Mouse (Mus musculus): Measurements from ENCODE around the gene Akap11.
"Not testable (repeated sequence)": the region's sequence is repeated elsewhere in the genome, so short reads cannot be mapped to it uniquely, and the experiment has no call there.

Akap11 gene

GRCm38 (mm10) chr14:78536281-78537165 lies at the start of gene Akap11:
TSS of gene Akap11 (minus strand) at chr14:78536808.
- peak; percentile 93 for DNase-seq

GRCm38 (mm10) chr14:78584222-78584621 lies 47.6 kb upstream of the Akap11 start:
- no peak for DNase-seq

DNA sequence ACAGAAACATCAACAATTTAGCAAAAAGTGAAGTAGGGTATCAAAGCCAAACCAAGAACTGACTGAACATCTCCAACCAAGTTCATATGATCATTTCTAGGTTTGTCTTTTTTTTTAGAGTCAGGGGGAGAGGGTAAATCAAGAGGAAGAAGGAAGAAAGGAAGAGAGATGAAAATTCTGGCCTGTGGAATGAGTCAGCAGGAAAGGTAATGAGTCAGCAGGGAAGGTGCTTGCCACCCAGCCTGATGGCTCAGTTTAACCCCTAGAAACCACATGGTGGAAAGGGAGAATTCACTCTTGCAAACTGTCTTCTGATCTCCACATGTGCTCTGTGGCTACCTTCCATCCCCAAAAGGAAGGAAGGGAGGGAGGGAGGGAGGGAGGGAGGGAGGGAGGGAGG lies 46.6 kb upstream of the Akap11 start:
- DNase-seq, result no peak

DNA sequence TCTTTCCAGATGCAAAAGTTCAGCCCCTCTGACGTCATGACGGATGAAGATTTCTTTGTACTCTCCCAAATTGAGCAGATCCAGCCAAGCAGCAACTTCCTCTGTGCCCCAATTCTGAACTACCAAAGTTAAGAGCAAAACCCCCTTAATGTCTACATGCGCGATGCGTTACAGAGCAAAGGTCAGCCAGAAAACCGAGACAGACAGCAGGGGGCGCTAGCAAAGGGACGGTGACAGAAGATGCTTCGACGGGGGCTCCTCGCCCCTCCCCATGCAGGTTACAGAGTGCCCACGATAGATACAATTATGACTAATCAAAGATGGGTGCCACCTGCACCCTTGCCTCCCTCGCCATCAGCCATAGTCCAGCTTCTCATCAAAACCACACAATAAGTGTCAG lies 39.3 kb upstream of the Akap11 start:
- DNase-seq, result no peak

DNA sequence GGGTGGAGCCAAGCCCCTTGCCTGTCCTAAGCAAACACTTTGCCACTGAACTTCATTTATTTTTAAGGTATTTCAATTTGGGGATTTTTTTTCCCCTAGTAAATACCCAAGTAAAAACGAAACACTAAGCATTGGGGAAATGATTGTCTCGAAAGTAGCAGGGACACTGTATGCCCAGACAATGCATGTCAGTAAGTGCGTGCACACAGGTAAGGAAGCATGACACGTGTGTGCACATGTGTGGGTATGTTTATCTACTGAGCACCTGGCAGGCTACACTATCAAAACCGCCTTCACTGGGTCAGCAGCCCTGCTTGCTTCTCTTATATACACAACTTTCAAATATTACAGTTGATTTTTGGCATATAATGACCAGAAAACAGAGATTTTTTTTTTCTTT lies 31.8 kb upstream of the Akap11 start:
- DNase-seq, result no peak

DNA sequence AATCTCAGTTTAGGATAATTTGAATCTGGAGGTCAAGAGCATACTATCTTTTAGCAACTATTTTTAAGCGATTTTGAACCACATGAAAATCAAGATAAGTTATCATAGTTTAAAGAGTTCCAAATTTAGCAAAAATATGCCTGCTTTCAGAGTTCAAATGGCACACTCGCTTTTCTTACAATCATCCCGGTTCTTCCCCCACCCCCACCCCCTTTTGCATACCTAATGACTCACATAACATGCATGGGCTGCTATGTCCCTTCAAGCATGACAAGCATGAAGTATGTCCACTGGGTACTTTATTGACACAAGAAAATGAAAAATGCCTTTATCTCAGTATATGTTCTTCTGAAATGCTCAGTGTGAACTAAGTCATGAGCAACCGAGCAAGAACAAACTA lies 29.8 kb upstream of the Akap11 start:
- DNase-seq, result no peak

GRCm38 (mm10) chr14:78564292-78564691 lies 27.7 kb upstream of the Akap11 start:
- DNase-seq, result no peak

- no peak for DNase-seq
Measured at GRCm38 (mm10) chr14:78563211-78563610, 26.6 kb upstream of the Akap11 start.

DNA sequence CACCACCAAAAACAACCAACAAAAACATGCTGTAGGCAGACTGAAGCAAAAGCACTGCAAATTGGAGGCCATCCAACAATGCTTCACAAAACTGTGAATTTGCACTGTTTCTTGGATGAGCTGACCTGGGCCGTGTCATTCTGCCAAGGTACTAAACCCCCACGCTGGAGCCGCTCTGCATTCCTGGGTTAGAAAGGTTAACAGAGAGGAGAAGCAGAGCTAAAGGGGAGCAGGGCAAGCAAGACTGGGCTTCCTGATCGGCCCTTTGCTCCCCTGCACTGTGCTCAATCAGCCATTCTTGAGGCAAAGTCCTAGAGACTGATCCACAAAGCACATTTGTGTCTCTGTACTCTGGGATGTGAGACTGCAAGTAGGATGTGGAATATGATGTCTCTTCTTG lies 25.5 kb upstream of the Akap11 start:
- DNase-seq, result no peak

GRCm38 (mm10) chr14:78559042-78559441 lies 22.4 kb upstream of the Akap11 start:
- no peak for DNase-seq

DNA sequence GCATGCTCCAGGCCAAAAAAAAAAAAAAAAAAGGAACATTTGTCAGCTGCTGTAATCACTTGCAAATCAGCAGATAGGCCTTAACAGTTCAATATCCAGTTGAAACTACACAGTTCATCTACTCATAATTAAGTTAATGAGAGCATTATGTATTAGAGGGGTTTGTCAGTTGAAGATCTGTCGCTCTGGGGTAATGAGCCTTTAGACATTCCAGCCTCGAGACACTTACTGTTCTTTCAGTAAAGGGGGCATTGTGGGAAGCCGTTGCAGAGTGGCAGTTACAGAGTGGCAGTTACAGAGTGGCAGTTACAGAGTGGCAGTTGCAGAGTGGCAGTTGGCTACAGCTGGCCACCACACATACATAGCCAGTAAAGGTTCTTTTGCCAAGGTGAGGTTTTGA lies 18.2 kb upstream of the Akap11 start:
- not testable (repeated sequence) for DNase-seq

GRCm38 (mm10) chr14:78553661-78554060 lies 17.1 kb upstream of the Akap11 start:
- no peak for DNase-seq

DNA sequence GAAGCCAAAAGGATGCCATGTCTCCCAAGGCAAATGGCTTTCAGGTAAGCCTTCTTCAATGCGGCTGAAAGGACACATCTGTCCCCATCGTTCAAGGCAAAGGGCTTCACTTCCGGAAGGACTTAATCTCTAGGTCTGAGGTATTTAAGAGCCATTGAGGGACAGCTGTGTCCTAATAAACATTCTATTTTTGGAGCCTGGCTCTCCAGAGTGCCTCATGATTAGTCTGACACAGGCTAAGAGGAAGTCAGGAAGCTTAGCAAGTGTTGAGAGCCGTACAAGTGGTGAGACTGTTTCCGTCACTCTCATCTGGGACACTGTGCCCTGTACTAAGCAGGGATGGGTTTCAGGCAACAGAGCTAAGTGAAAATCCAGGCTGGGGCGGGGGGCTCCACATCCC lies 12.2 kb upstream of the Akap11 start:
- no peak for DNase-seq

- DNase-seq, result no peak
Measured at GRCm38 (mm10) chr14:78541319-78541718, 4.7 kb upstream of the Akap11 start.

- no peak for DNase-seq
Measured at GRCm38 (mm10) chr14:78539821-78540220, 3.2 kb upstream of the Akap11 start.

DNA sequence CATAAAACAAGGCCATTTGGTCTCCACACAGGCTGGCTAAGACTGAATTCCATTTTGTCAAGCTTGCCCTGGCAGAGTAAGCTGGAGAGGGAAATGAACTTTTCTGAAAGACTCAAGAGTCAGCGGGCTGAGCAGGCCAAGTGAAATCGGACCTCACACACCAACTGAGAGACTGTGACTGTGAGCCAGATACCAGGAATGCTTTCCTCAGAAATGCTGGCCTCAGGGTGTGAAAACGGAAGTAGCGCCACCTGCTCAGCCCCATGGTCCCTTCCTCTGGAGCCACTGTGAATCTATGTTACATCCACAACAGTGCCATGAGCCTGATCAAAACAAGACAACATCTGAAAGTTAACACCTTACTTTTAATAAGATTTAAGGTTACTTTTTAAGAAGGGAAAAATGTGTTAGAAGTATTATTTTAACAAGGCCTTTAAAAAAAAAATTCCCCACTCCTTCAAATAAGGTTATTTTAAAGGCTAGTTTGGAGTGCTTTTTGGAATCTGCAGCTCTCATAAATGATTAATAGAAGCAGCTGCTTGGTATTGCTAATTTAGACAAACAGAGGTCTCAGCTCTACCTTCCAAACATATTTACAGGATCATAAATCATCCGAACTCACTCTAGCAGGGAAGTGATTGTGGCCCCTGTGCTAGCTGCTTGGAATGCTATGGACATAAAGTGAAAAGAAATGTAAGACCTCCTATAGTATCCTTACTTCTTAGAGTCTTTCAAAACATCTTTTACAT lies 2.1 kb upstream of the Akap11 start:
- DNase-seq, result peak; percentile 33

GRCm38 (mm10) chr14:78537551-78537950 lies 943 bp upstream of the Akap11 start:
- peak; percentile 38 for DNase-seq

- DNase-seq, result no peak
Measured at GRCm38 (mm10) chr14:78535366-78535765, 1.2 kb downstream of the Akap11 start.

DNA sequence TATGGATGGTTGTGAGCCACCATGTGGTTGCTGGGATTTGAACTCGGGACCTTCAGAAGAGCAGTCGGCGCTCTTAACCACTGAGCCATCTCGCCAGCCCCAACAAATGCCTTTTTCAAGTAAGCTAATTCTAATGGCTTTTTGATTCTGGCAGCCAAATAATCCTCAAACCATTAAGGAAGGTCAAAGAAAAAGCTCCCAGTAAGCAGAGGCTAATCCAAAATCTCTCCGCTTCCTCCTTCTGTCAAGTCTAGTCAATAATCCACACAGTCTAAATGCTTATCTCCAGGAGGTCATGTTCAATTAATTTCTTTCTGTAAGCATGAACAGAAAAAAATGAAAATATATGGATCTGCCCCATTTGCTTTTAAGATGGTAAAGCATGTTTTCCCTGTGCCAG lies 2.0 kb downstream of the Akap11 start:
- no peak for DNase-seq

- DNase-seq, result no peak
Measured at GRCm38 (mm10) chr14:78533701-78534100, 2.9 kb downstream of the Akap11 start.

GRCm38 (mm10) chr14:78532345-78532744 lies 4.3 kb downstream of the Akap11 start:
- DNase-seq, result no peak

- no peak for DNase-seq
Measured at GRCm38 (mm10) chr14:78530256-78530655, 6.4 kb downstream of the Akap11 start.

DNA sequence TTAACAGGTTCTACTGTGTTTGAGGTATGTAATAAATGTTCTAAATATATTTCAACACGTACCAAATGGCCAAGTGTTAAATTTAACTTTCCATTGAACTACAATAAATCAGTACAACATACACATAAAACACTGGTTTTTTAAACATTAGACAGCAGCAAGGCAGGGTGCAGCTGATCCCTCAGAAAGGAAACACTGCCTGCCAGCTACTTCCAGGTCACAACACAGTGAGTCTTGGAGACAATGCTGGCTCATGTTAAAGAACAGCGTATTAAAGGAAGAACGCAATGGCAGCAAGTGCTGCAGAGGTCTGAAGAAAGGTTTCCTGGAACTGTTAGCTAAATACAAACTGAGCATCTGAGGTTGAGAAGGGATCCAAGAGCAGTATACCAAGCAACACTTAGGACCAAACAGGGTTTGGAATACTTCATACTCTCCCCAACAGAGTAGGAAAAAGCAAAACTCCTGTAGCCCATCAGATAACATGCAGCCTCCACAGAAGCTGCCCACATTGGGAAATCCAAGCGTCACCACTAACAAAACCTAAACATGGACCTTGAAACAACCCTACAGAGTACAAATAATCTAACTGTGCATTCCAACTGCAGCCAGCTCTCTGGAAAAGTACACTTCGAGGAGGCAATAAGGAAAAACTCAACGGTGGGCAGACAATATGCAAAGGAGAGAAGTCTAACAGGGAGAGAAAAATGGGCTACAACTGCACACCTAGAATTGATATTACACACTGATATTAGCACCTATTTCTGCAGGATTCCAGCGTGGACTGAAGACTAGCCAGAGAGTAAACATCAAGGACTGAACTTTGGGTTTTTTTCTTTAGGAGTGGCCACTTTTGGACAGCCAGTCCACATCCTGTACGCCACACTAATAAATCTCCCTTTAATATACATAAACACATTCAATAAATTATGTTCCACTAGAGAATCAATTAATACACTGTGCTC lies 7.9 kb downstream of the Akap11 start:
- no peak for DNase-seq
